Mouse (Mus musculus) hindbrain, embryonic 15.5 days (tissue): ENCODE results near the gene Ccdc106. TPM values are rescaled to one million over a fixed set of nuclear protein-coding genes. Genes with fewer than 3 reads are reported as not detected.

Experiments used
- ATAC-seq: fragments of 200-750 bp; cut with Nextera tagmentation; 2 replicates; pipeline ENCODE4 v1.8.0; 2017; ENCODE audit warnings: low read depth, moderate number of reproducible peaks, moderate TSS enrichment; ENCODE audit not compliant: low FRiP score
- H3K27ac ChIP-seq: fragments of 300-500 bp; sonication (generic); replicated peaks from 2 replicates; pipeline ENCODE4 v1.5.1; 2015; ENCODE audit warnings: mild to moderate bottlenecking, inconsistent platforms
- H3K27me3 ChIP-seq: fragments of 300-500 bp; sonication (generic); 2 replicates; pipeline ENCODE4 v1.6.1; 2015; ENCODE audit warnings: control low read depth, inconsistent platforms
- H3K36me3 ChIP-seq: fragments of 300-500 bp; sonication (generic); 2 replicates; pipeline ENCODE4 v1.6.1; 2015; ENCODE audit warnings: control low read depth, inconsistent platforms
- H3K4me1 ChIP-seq: fragments of 300-500 bp; sonication (generic); replicated peaks from 2 replicates; pipeline ENCODE4 v1.6.1; 2015; ENCODE audit warnings: control low read depth, inconsistent platforms
- H3K4me2 ChIP-seq: fragments of 300-500 bp; sonication (generic); 2 replicates; pipeline ENCODE4 v1.6.1; 2015; ENCODE audit warnings: moderate library complexity, mild to moderate bottlenecking, inconsistent platforms
- H3K4me3 ChIP-seq: fragments of 300-500 bp; sonication (generic); 2 replicates; pipeline ENCODE4 v1.5.1; 2015; ENCODE audit warnings: mild to moderate bottlenecking, inconsistent platforms
- H3K9ac ChIP-seq: fragments of 300-500 bp; sonication (generic); 2 replicates; pipeline ENCODE4 v1.6.1; 2015; ENCODE audit warnings: inconsistent platforms
- H3K9me3 ChIP-seq: fragments of 300-500 bp; sonication (generic); 2 replicates; pipeline ENCODE4 v1.6.1; 2016; ENCODE audit warnings: control low read depth, inconsistent platforms
- WGBS: fragments of 180-500 bp; shearing (Covaris S2); methylation state at CpG from one replicate; pipeline ENCODE4 v1.1.7; 2015; 5-methylcytosine and 5-hydroxymethylcytosine counted together
- polyA plus RNA-seq: library from polyadenylated mRNA; unstranded; fragments of >200 nt; fragmentation: Nextera tagmentation; extraction: Ambion mirVana; gene quantifications from 2 replicates; pipeline ENCODE4 v1.2.1, GENCODE M21; 2015

Ccdc106 gene
- polyA plus RNA-seq: 58.8 and 65.2 TPM in 2 replicates

DNA sequence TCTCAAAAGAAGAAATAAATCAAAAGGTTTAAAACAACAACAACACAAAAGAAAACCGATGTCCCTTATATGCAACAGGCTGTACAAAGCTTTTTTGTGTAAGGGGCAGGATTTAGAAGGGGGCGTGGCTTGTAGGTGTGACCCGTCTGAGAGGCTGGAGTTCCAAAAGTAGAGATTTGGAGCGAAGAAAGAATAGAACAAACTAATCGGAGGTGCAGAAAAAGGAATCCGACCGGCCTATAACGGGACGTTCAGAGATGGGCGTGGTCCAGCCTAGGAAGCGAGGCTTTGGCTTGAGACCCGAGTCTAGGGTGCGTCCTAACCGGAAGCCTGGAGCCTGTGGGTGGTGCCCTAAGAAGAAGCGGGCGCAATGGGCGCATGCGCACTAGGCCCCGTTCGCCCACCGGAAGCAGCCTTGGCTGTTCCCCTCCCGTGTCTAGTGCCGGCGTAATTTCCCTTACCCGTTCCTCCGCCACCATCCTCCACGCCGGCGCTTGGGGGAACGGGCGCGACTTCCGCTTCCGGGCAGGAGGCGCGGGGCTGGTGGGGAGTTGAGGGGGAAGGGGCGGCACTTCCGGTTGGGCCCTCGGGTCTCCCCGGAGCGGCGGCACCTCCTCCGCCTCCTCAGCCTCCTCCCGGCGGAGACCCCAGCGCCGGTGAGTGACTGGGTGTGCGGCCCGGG is at the start of gene Ccdc106, which contains the start of gene Zfp865:
Ccdc106 (plus strand) TSS at position 554 of the 682 bp plus-strand sequence.
Zfp865 (plus strand) TSS at position 377 of the 682 bp plus-strand sequence.
- peak within 1 kb of the TSS; percentile 82 for H3K4me2 ChIP-seq
- peak within 1 kb of the TSS; percentile 93 for H3K27ac ChIP-seq
- WGBS: under 1% methylated on average over 47 of the region's 49 CpGs
- H3K27me3 ChIP-seq: no peaks in the 10 kb centered on the region
- ATAC-seq: peak; percentile 93
- H3K9me3 ChIP-seq: no peaks in the 10 kb centered on the region
- H3K9ac ChIP-seq: peak within 1 kb of the TSS; percentile 93
- H3K4me3 ChIP-seq: peak within 1 kb of the TSS; percentile 79
- peaks cover 22% of the 10 kb centered on the region for H3K4me1 ChIP-seq
- peaks cover 8% of the 10 kb centered on the region; the same call in 1 of the 2 replicates for H3K36me3 ChIP-seq

- no peak for ATAC-seq
Measured at GRCm38 (mm10) chr7:4971068-4971467, 49.3 kb upstream of the Ccdc106 start, which contains the start of gene Sbk3. TSS of gene Sbk3 (minus strand) at chr7:4971168.

GRCm38 (mm10) chr7:4971710-4972109 is 48.6 kb upstream of the Ccdc106 start:
- ATAC-seq: no peak
- no peak overlapping the region for H3K9ac ChIP-seq

More at GRCm38 (mm10) chr7:4971068-4971467, 49.3 kb upstream of the Ccdc106 start, which contains the start of gene Sbk3:
- Histone ChIP-seq H3K9me3 (no peaks in the 10 kb centered on the region), H3K36me3 (no peaks in the 10 kb centered on the region), H3K27me3 (no peaks in the 10 kb centered on the region), H3K4me3 (no peak within 1 kb of the TSS), H3K4me1 (no peaks in the 10 kb centered on the region), H3K4me2 (no peak within 1 kb of the TSS), H3K27ac (no peak within 1 kb of the TSS), H3K9ac (no peak within 1 kb of the TSS)
- 40% methylated on average over 6 of the region's 6 CpGs for WGBS

GRCm38 (mm10) chr7:4972321-4973047 is 47.9 kb upstream of the Ccdc106 start:
- no peaks in the 10 kb centered on the region for H3K36me3 ChIP-seq
- no peak overlapping the region for H3K27ac ChIP-seq
- no peaks in the 10 kb centered on the region for H3K27me3 ChIP-seq
- H3K9me3 ChIP-seq: no peaks in the 10 kb centered on the region
- peak; percentile 30; the same call in 1 of the 2 replicates for ATAC-seq
- H3K9ac ChIP-seq: no peak overlapping the region
- H3K4me1 ChIP-seq: no peaks in the 10 kb centered on the region
- no peak overlapping the region for H3K4me2 ChIP-seq
- 83% methylated on average over 18 of the region's 18 CpGs for WGBS
- H3K4me3 ChIP-seq: no peak overlapping the region

More at GRCm38 (mm10) chr7:4971710-4972109, 48.6 kb upstream of the Ccdc106 start:
- H3K4me1 ChIP-seq: no peaks in the 10 kb centered on the region
- no peaks in the 10 kb centered on the region for H3K36me3 ChIP-seq
- H3K9me3 ChIP-seq: no peaks in the 10 kb centered on the region
- no peak overlapping the region for H3K4me3 ChIP-seq
- no peak overlapping the region for H3K27ac ChIP-seq
- no peaks in the 10 kb centered on the region for H3K27me3 ChIP-seq
- whole genome bisulfite sequencing: 29% methylated on average over 7 of the region's 7 CpGs
- no peak overlapping the region for H3K4me2 ChIP-seq

GRCm38 (mm10) chr7:4975455-4975854 is 44.9 kb upstream of the Ccdc106 start:
- no peak overlapping the region for H3K9ac ChIP-seq
- WGBS: 55% methylated on average over 4 of the region's 4 CpGs

GRCm38 (mm10) chr7:4976832-4977231 is 43.5 kb upstream of the Ccdc106 start:
- Histone ChIP-seq H3K27ac (no peak overlapping the region), H3K4me1 (no peaks in the 10 kb centered on the region), H3K9me3 (no peaks in the 10 kb centered on the region), H3K4me2 (no peak overlapping the region), H3K9ac (no peak overlapping the region), H3K27me3 (no peaks in the 10 kb centered on the region), H3K36me3 (no peaks in the 10 kb centered on the region), H3K4me3 (no peak overlapping the region)
- WGBS: 93% methylated on average over 7 of the region's 7 CpGs
- no peak for ATAC-seq

More at GRCm38 (mm10) chr7:4975455-4975854, 44.9 kb upstream of the Ccdc106 start:
- Histone ChIP-seq H3K27me3 (no peaks in the 10 kb centered on the region), H3K4me3 (no peak overlapping the region), H3K36me3 (no peaks in the 10 kb centered on the region), H3K4me2 (no peak overlapping the region), H3K4me1 (no peaks in the 10 kb centered on the region), H3K9me3 (no peaks in the 10 kb centered on the region), H3K27ac (no peak overlapping the region)
- ATAC-seq: no peak

DNA sequence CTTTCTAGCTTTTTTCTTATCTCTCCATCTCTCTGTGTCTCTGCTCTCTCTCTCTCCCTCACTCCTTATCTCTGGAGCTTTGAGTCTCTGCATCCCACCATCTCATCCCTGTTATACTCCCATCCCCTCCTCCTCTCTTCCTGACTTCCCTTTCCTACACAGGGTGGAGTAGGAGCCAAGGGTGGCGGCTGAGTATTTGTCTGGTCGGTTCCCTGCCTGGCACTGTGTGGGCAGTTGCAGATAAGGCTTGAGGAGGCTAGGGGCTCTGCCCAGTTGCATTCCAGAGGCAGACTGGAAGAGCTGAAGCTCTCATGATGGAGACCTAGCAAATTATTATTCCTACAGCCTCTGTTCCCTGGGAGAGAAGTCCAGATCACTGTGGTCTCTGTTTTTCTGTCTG is 32.1 kb upstream of the Ccdc106 start:
- WGBS: 62% methylated on average over 2 of the region's 2 CpGs
- H3K36me3 ChIP-seq: peaks cover 24% of the 10 kb centered on the region
- no peak overlapping the region for H3K4me3 ChIP-seq
- no peak for ATAC-seq
- no peak overlapping the region for H3K27ac ChIP-seq
- no peak overlapping the region for H3K9ac ChIP-seq
- H3K27me3 ChIP-seq: no peaks in the 10 kb centered on the region
- H3K4me2 ChIP-seq: no peak overlapping the region
- H3K4me1 ChIP-seq: peaks cover 4% of the 10 kb centered on the region
- H3K9me3 ChIP-seq: no peaks in the 10 kb centered on the region

GRCm38 (mm10) chr7:4993347-4993998 is 26.9 kb upstream of the Ccdc106 start:
- Histone ChIP-seq H3K4me1 (peaks cover 35% of the 10 kb centered on the region), H3K4me2 (peak overlapping the region; percentile 86), H3K27me3 (no peaks in the 10 kb centered on the region), H3K36me3 (peaks cover 29% of the 10 kb centered on the region), H3K9me3 (no peaks in the 10 kb centered on the region), H3K4me3 (peak overlapping the region; percentile 73), H3K9ac (0 out of 2 replicates have a peak overlapping the region, but pooled peaks have one; percentile 28), H3K27ac (no peak overlapping the region)
- 32% methylated on average over 55 of the region's 55 CpGs for WGBS
- no peak for ATAC-seq

DNA sequence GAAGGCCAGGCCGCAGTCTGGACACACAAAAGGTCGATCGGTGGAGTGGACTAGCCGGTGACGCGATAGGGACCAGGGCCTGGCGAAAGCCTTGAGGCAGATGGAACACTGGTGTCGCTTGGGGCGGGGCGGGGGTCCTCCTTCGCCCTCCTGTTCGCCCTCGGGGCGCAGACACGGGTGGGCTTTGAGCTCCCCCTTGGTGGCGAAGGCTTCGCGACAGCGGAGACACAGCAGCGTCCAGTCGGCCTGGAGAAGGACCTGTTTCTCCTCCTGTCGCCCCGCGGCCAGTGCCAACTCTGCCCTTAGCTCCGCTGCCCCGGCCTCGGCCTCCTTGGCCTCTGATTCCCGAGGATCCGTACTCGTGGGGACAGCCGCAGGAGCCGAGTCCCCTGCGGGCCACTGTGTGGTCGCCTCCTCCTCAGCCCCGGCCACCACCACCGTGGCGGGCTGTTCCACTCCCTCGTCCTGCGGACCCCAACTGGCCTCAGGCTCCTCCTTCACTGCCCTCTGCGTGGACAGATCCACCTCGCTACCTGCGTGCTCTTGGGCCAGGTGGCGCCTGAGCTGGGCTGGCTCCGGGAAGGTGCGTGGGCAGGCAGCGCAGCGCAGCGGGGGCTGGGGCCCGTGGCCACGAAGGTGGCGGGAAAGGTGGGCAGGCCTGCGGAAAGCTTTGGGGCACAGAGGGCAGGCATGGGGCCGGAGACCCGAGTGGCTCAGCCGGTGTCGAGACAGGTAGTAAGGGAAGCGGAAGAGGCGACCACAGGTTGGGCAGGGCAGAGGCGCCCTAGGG is 26.2 kb upstream of the Ccdc106 start:
- Histone ChIP-seq H3K27ac (no peak overlapping the region), H3K9ac (0 out of 2 replicates have a peak overlapping the region, but pooled peaks have one; percentile 28), H3K27me3 (no peaks in the 10 kb centered on the region), H3K9me3 (no peaks in the 10 kb centered on the region), H3K36me3 (peaks cover 29% of the 10 kb centered on the region), H3K4me2 (peak overlapping the region; percentile 86), H3K4me1 (peaks cover 35% of the 10 kb centered on the region), H3K4me3 (peak overlapping the region; percentile 73)
- no peak for ATAC-seq
- 47% methylated on average over 51 of the region's 59 CpGs for WGBS

- H3K27me3 ChIP-seq: no peaks in the 10 kb centered on the region
- peak; percentile 13; the same call in 1 of the 2 replicates for ATAC-seq
- peaks cover 26% of the 10 kb centered on the region for H3K36me3 ChIP-seq
- H3K27ac ChIP-seq: peak overlapping the region; percentile 82
- peak overlapping the region; percentile 86 for H3K4me2 ChIP-seq
- peak overlapping the region; percentile 86 for H3K9ac ChIP-seq
- peaks cover 35% of the 10 kb centered on the region for H3K4me1 ChIP-seq
- no peaks in the 10 kb centered on the region for H3K9me3 ChIP-seq
- 6% methylated on average over 19 of the region's 19 CpGs for WGBS
- peak overlapping the region; percentile 73 for H3K4me3 ChIP-seq
Measured at GRCm38 (mm10) chr7:4995268-4996002, 24.9 kb upstream of the Ccdc106 start.
